Mouse (Mus musculus) stomach, postnatal 0 days (tissue): ENCODE data around the gene Krtap5-4. TPM values are rescaled to one million over a fixed set of nuclear protein-coding genes. Genes with fewer than 3 reads are reported as not detected.

Experiments used
- ATAC-seq: fragments of 200-750 bp; cut with Nextera tagmentation; 2 replicates; pipeline ENCODE4 v1.8.0; 2017; ENCODE audit not compliant: low FRiP score, low TSS enrichment
- DNase-seq: peaks from one replicate; pipeline ENCODE4 v3.0.0-alpha.2; 2016; ENCODE audit warnings: low spot score
- H3K27ac ChIP-seq: fragments of 300-500 bp; sonication (generic); replicated peaks from 2 replicates; pipeline ENCODE4 v1.5.1; 2014; ENCODE audit warnings: mild to moderate bottlenecking, control low read depth
- H3K27me3 ChIP-seq: fragments of 300-500 bp; sonication (generic); 2 replicates; pipeline ENCODE4 v1.6.1; 2014; ENCODE audit warnings: low read length; ENCODE audit not compliant: control insufficient read depth, insufficient read depth
- H3K36me3 ChIP-seq: fragments of 300-500 bp; sonication (generic); 2 replicates; pipeline ENCODE4 v1.6.1; 2014; ENCODE audit warnings: low read length, mixed read lengths; ENCODE audit not compliant: control insufficient read depth, insufficient read depth
- H3K4me1 ChIP-seq: fragments of 300-500 bp; sonication (generic); replicated peaks from 2 replicates; pipeline ENCODE4 v1.6.1; 2014; ENCODE audit warnings: antibody characterized with exemption; ENCODE audit not compliant: control insufficient read depth, insufficient read depth
- H3K4me2 ChIP-seq: fragments of 300-500 bp; sonication (generic); replicated peaks from 2 replicates; pipeline ENCODE4 v1.6.1; 2014; ENCODE audit warnings: low read depth, mild to moderate bottlenecking, control low read depth, moderate library complexity
- H3K4me3 ChIP-seq: fragments of 300-500 bp; sonication (generic); 2 replicates; pipeline ENCODE4 v1.5.1; 2014; ENCODE audit warnings: low read depth, low read length, control low read depth
- H3K9ac ChIP-seq: fragments of 300-500 bp; sonication (generic); 2 replicates; pipeline ENCODE4 v1.6.1; 2014; ENCODE audit warnings: mild to moderate bottlenecking, low read length, control low read depth, mixed read lengths
- H3K9me3 ChIP-seq: fragments of 300-500 bp; sonication (generic); 2 replicates; pipeline ENCODE4 v1.6.1; 2016; ENCODE audit warnings: low read length; ENCODE audit not compliant: control insufficient read depth
- CTCF ChIP-seq: IDR thresholded peaks from 2 replicates; pipeline ENCODE4 v1.5.1; 2016; ENCODE audit warnings: antibody characterized with exemption, low read depth, mild to moderate bottlenecking, moderate library complexity
- EP300 ChIP-seq: optimal IDR thresholded peaks from 2 replicates; pipeline ENCODE3; 2016; ENCODE audit warnings: antibody characterized with exemption
- WGBS: fragments of 180-500 bp; shearing (Covaris S2); extraction: QIAGEN DNeasy Blood & Tissue Kit; methylation state at CpG from one replicate; pipeline ENCODE4 v1.1.7; 2014; 5-methylcytosine and 5-hydroxymethylcytosine counted together
- polyA plus RNA-seq: library from polyadenylated mRNA; unstranded; fragments of >200 nt; fragmentation: Nextera tagmentation; extraction: Ambion mirVana; gene quantifications from 2 replicates; pipeline ENCODE4 v1.2.1, GENCODE M21; 2015

Krtap5-4 gene
- polyA plus RNA-seq, 1 experiment from 2014 or later: not detected

DNA sequence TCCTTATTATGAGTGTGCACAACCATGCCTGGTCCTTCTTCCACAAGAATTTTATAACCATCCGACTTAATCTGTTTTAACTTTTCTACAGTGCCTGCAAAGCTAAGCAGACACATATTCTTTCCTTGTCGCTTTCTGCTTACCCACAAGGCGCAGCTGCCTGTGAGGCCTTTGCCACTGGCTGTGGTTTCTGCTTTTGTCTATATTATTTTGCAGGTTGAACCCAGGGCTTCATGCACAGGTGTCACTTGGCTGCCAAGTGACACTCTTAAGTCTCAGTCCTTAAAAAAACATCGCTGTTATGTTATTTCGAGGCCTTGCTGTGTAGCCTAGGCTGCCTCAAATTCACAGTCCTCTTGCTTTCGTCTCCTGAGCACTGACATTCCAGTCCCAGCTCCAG, 19.3 kb downstream of the Krtap5-4 start:
- ATAC-seq: no peak

DNA sequence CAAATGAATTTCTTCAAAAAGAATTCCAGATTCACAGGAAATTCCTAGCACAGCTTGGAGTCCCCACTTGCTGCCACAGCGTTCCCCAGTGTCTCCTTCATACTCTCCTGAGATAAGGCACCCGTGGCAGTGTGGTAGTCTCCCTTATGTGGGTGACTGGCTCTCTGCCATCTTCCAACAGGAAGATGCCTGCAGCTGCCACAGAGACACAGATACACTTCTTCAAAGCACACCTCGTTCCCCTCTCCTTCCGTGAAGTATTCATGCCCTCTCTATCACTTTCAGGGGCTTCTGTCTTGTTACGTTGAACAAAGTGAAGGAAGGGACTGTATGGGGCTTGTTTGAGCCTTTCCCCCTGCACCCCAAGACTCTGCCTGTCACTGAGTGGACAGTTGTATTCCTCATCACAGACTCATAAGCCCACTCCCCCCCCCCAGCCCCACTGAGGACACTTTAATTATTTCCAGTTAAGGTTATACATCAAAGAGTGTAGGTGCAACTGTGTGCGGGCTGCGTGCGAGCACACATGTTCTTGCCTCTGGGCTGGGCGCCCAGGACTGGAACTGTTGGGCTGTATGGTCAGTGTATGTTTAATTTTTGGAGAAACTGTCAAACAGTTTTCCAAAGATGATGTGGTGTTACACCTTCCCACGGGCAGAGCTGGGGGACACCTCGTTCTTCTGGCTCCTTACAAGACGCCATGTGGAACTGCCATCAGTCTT, 20.2 kb downstream of the Krtap5-4 start:
- DNase-seq: no peak
- no peak overlapping the region for H3K9ac ChIP-seq
- ATAC-seq: peak; percentile 13; the same call in 1 of the 2 replicates
- WGBS: 63% methylated on average over 12 of the region's 12 CpGs
- no peaks in the 10 kb centered on the region for H3K36me3 ChIP-seq
- H3K27me3 ChIP-seq: no peaks in the 10 kb centered on the region
- no peak overlapping the region for H3K4me3 ChIP-seq
- TF ChIP-seq EP300: no peak
- TF ChIP-seq CTCF: no peak
- H3K9me3 ChIP-seq: no peaks in the 10 kb centered on the region
- H3K4me2 ChIP-seq: no peak overlapping the region
- H3K4me1 ChIP-seq: no peaks in the 10 kb centered on the region; the same call in 1 of the 2 replicates
- peak overlapping the region; percentile 56; the same call in 1 of the 2 replicates for H3K27ac ChIP-seq

More for the DNA sequence above, 19.3 kb downstream of the Krtap5-4 start:
- Histone ChIP-seq H3K4me2 (no peak overlapping the region), H3K9me3 (no peaks in the 10 kb centered on the region), H3K4me3 (no peak overlapping the region), H3K27ac (peak overlapping the region; percentile 73), H3K9ac (no peak overlapping the region), H3K4me1 (no peaks in the 10 kb centered on the region; the same call in 1 of the 2 replicates), H3K36me3 (no peaks in the 10 kb centered on the region), H3K27me3 (no peaks in the 10 kb centered on the region)
- no peak for DNase-seq
- 81% methylated on average over 6 of the region's 6 CpGs for WGBS
- TF ChIP-seq EP300 (no peak), CTCF (no peak)

DNA sequence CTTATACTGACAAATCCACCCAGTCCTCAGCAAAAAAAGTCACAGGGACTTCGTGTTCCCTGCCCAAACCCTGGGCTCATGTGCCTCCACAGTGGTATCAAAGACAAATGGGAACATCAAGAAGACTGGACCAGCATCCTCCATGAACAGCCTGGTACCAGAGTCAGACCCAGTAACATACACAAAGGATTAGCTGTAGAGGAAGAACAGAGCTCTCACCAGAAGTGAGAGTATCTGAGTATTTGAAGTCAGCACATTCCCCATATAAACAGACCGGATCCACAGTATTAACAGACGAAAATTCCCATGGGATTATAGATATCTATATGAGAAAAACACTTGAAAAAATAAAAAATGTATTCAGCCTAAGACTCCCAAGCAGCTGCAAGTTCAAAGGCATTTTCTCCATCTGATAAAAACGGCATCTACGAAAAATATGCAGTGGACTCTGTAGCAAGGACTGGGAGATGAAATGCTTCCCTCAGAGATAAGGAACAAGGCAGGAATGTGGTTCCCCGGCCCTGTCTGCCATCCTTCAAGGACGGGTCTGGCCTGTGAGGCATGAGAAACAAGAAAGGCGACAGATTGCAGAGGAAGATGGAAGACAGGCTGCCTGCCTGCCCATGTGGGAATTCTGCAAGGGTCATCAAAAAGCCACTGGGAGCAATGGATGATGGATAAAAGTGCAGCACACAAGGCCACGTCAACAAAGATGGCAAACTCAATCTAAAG, 23.5 kb downstream of the Krtap5-4 start:
- H3K9ac ChIP-seq: no peak overlapping the region; the same call in 1 of the 2 replicates
- H3K9me3 ChIP-seq: no peaks in the 10 kb centered on the region
- DNase-seq (no peak), ATAC-seq (peak; percentile 35; the same call in 1 of the 2 replicates)
- no peak overlapping the region for H3K4me2 ChIP-seq
- no peak overlapping the region for H3K4me3 ChIP-seq
- 27% methylated on average over 9 of the region's 9 CpGs for WGBS
- peak overlapping the region; percentile 86 for H3K27ac ChIP-seq
- H3K4me1 ChIP-seq: no peaks in the 10 kb centered on the region; the same call in 1 of the 2 replicates
- no peaks in the 10 kb centered on the region for H3K36me3 ChIP-seq
- TF ChIP-seq EP300 (peak; percentile 47), CTCF (no peak)
- H3K27me3 ChIP-seq: no peaks in the 10 kb centered on the region

DNA sequence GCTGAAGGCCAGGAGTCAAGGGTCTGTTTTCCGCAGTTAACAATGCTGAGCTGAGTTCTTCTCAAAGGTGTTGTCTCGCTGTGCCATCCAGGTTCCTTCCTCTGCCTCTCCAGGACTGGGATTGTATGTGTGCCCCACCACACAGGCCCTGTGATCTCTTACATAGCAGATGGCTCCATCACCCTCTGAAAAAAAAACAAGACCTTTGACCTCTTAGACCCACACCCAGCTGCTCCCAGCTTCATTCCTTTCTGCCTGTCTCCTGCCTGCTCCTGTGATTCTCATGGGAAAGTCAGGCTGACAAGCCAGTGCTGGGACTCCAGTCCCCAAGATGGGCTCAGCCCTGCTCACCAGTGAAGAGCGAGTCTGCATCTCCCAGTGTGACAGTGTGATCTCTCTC, 25.2 kb downstream of the Krtap5-4 start:
- 69% methylated on average over 3 of the region's 3 CpGs for WGBS
- Histone ChIP-seq H3K4me1 (no peaks in the 10 kb centered on the region; the same call in 1 of the 2 replicates), H3K4me3 (no peak overlapping the region), H3K27ac (no peak overlapping the region), H3K36me3 (no peaks in the 10 kb centered on the region), H3K27me3 (no peaks in the 10 kb centered on the region), H3K4me2 (no peak overlapping the region), H3K9me3 (no peaks in the 10 kb centered on the region), H3K9ac (no peak overlapping the region)
- TF ChIP-seq EP300: no peak
- TF ChIP-seq CTCF: no peak
- ATAC-seq (no peak), DNase-seq (no peak)

DNA sequence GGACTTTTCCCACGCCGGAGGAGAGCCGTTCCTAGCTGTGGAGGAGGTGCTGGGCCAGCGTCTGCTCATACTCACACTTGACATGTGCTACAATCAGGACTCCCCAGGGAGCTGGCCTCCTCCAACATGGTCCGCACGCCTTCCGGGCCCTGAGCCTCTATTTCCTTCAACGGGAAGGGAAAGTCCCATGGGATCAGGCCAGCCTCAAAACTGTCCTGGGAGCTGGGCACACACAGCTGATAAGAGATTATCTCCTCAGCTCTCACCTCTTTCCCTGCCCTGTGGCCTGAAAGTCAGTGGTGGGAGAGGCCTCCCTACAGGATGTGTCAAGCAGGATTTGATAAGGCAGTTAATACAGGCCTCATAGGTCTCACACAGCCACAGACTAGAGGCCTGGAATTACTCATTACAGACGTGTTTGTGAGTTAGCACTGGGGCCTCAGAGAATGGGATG, 26.9 kb downstream of the Krtap5-4 start:
- H3K27ac ChIP-seq: peak overlapping the region; percentile 58
- WGBS: 28% methylated on average over 9 of the region's 9 CpGs
- peak; percentile 49 for DNase-seq

More for the DNA sequence above, 26.9 kb downstream of the Krtap5-4 start:
- H3K9me3 ChIP-seq: no peaks in the 10 kb centered on the region
- no peaks in the 10 kb centered on the region; the same call in none of the 2 replicates for H3K4me1 ChIP-seq
- H3K4me2 ChIP-seq: no peak overlapping the region
- ATAC-seq: peak; percentile 60
- H3K36me3 ChIP-seq: no peaks in the 10 kb centered on the region
- TF ChIP-seq CTCF: no peak
- no peak for TF ChIP-seq EP300
- no peak overlapping the region for H3K4me3 ChIP-seq
- no peaks in the 10 kb centered on the region for H3K27me3 ChIP-seq
- H3K9ac ChIP-seq: 0 out of 2 replicates have a peak overlapping the region, but pooled peaks have one; percentile 8
